Comparison of ENCODE assay signal across 10 mouse cellular contexts in genomic region chr10:8130057-8130456, GRCm38 (mm10).
DNase-seq lines count a peak whose midpoint lies in the region; ATAC-seq and TF ChIP-seq lines count a peak whose summit lies in the region.
"Had no signal": no experiment of that assay in that cellular context is flagged by ENCODE, and none has a peak within 500 bp of the region (broad histone marks: within the 10 kb centered on the region; RNA-seq: fewer than 3 reads in every experiment).

No protein-coding gene starts in this region.

- 65% methylated on average over 8 of the region's 8 CpGs for WGBS in embryonic facial prominence, embryonic 13.5 days
- 74% methylated on average over 8 of the region's 8 CpGs for WGBS in embryonic facial prominence, embryonic 10.5 days
- 20% methylated on average over 8 of the region's 8 CpGs for WGBS in liver, embryonic 13.5 days (ENCODE audit: insufficient replicate concordance)

- no peaks in the 10 kb centered on the region for H3K27me3 ChIP-seq in embryonic facial prominence, embryonic 13.5 days
- no peaks in the 10 kb centered on the region for H3K27me3 ChIP-seq in embryonic facial prominence, embryonic 10.5 days (replicated peaks; ENCODE audit: low read depth, poor library complexity, severe bottlenecking)
- H3K27me3 ChIP-seq in liver, embryonic 13.5 days = peaks cover 2% of the 10 kb centered on the region; the same call in 1 of the 2 replicates

- peaks cover 20% of the 10 kb centered on the region for H3K4me1 ChIP-seq in embryonic facial prominence, embryonic 13.5 days
- H3K4me1 ChIP-seq in embryonic facial prominence, embryonic 10.5 days = peaks cover 41% of the 10 kb centered on the region
- H3K4me1 ChIP-seq in liver, embryonic 13.5 days (replicated peaks) = peaks cover 24% of the 10 kb centered on the region

- no peak for DNase-seq in embryonic facial prominence, embryonic 10.5 days (ENCODE audit: low spot score)
- no peak for DNase-seq in layer of hippocampus, adult 2 months (ENCODE audit: low spot score in 2 of 2)
- DNase-seq in layer of hippocampus, adult 18-20 months (ENCODE audit: low spot score in 2 of 2) = no peak
- DNase-seq in liver, embryonic 13.5 days = no peak
- DNase-seq in ovary, postnatal 36 days (ENCODE audit: low spot score) = no peak
- DNase-seq: kidney, adult 8-10 months; lung, adult 2 months had no signal

- no peaks in the 10 kb centered on the region for H3K9me3 ChIP-seq in embryonic facial prominence, embryonic 13.5 days
- H3K9me3 ChIP-seq in embryonic facial prominence, embryonic 10.5 days = no peaks in the 10 kb centered on the region
- H3K9me3 ChIP-seq in liver, embryonic 13.5 days (replicated peaks) = no peaks in the 10 kb centered on the region

- no peak for ATAC-seq in embryonic facial prominence, embryonic 13.5 days (ENCODE audit: insufficient number of reproducible peaks, insufficient read depth, low FRiP score, low TSS enrichment, low read depth)
- peak; percentile 13 for ATAC-seq in CD4-positive, CD25-positive, alpha-beta regulatory T cell, adult 4 months
- no peak for ATAC-seq in liver, embryonic 13.5 days (ENCODE audit: low read depth)
- no peak for ATAC-seq in cerebellum, adult (ENCODE audit: insufficient number of reproducible peaks, low FRiP score, low TSS enrichment)

- H3K9ac ChIP-seq in embryonic facial prominence, embryonic 13.5 days = 0 out of 2 replicates have a peak overlapping the region, but pooled peaks have one; percentile 16
- H3K9ac ChIP-seq in liver, embryonic 13.5 days = no peak overlapping the region

- H3K4me3 ChIP-seq in embryonic facial prominence, embryonic 13.5 days = no peak overlapping the region
- H3K4me3 ChIP-seq in embryonic facial prominence, embryonic 10.5 days = no peak overlapping the region
- no peak overlapping the region for H3K4me3 ChIP-seq in layer of hippocampus, adult 2 months
- 0 out of 2 replicates have a peak overlapping the region, but pooled peaks have one; percentile 8 for H3K4me3 ChIP-seq in liver, embryonic 13.5 days (replicated peaks)

- H3K4me2 ChIP-seq in embryonic facial prominence, embryonic 13.5 days = 0 out of 2 replicates have a peak overlapping the region, but pooled peaks have one; percentile 11
- H3K4me2 ChIP-seq in liver, embryonic 13.5 days = peak overlapping the region; percentile 40

- H3K36me3 ChIP-seq in embryonic facial prominence, embryonic 13.5 days = no peaks in the 10 kb centered on the region
- no peaks in the 10 kb centered on the region for H3K36me3 ChIP-seq in embryonic facial prominence, embryonic 10.5 days (replicated peaks)
- H3K36me3 ChIP-seq in liver, embryonic 13.5 days = no peaks in the 10 kb centered on the region

- no peak for TF ChIP-seq CTCF in layer of hippocampus, adult 2 months (conservative IDR thresholded peaks at IDR 0.05)

- H3K27ac ChIP-seq in embryonic facial prominence, embryonic 13.5 days = no peak overlapping the region
- H3K27ac ChIP-seq in embryonic facial prominence, embryonic 10.5 days (replicated peaks) = no peak overlapping the region
- peak overlapping the region; percentile 78 for H3K27ac ChIP-seq in layer of hippocampus, adult 2 months
- no peak overlapping the region for H3K27ac ChIP-seq in liver, embryonic 13.5 days
